Mouse (Mus musculus) pancreas, adult 10 weeks (tissue): ENCODE results near the gene Kctd12. TPM values are rescaled to one million over a fixed set of nuclear protein-coding genes. Genes with fewer than 3 reads are reported as not detected.

Experiments
- polyA plus RNA-seq: library from polyadenylated mRNA; stranded (reverse); fragments of 350-450 nt; fragmentation: Illumina TruSeq; extraction: RNeasy Lipid Tissue Mini Kit (QIAGEN cat#74804); gene quantifications from one replicate; pipeline ENCODE4 v1.2.3, GENCODE M21; 2015; ENCODE audit warnings: low read depth, low replicate concordance; ENCODE audit not compliant: insufficient read depth

Kctd12 gene
- polyA plus RNA-seq: 8.9 TPM

DNA sequence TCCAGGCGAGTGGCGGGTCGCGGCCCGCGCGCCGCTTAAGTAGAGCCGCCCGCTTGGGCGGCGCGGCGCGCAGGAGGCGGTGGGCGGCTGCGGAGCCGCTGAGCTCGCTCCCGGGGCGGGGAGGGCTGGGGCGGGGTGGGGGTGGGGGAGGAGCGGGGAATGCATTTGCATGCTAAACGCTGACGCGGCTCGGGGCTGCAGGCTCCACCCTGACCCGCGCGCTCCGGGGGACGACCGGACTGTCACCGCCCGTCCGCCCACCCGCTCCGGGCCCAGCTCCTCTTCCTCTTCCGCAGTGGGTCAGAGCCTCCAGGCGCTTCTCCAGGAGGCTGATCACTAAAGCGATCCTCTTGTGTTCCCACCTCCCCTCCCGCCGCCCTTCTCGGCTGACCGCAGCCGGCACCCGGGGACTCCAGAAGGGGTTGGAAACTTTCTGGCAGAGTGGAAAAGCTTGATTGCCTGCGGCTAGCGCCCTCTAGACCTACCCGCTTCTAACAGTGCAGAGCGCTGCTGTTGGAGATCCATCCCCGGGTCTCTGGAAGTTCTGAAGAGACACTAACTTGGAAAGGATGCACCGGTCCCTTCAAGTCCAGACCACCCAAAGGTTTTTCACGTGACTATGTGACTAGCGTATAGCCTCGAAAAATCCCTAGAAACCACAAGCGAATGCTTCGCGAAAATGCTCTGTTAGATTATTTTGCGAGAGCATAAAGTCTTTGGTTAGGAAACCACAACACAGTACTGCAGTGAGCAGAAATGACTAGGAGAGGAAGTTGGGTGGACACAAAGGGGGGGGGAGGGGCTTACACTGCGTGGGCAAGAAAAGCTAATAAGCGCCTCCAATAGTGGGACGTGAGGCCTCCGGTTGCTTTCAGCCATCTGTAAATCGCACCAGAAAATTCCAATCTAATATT, at the start of gene Kctd12:
Gene Kctd12 (minus strand): TSS at position 11 of the 914 bp plus-strand sequence.

Other genes starting within 250 kb of the Kctd12 start
- gene Acod1, start 64.3 kb upstream of the Kctd12 start, polyA plus RNA-seq: not detected
- gene Cln5, start 87.6 kb upstream of the Kctd12 start, polyA plus RNA-seq: 7.8 TPM
- gene Fbxl3, start 116.9 kb upstream of the Kctd12 start, polyA plus RNA-seq: 11.3 TPM